Mouse (Mus musculus): ENCODE measurements around the gene AI467606.

GRCm38 (mm10) chr7:127118671-127119445, 27.7 kb downstream of the AI467606 start:
- no peak for TF ChIP-seq POLR2A (IDR thresholded peaks at IDR 0.05; ENCODE audit: borderline replicate concordance, extremely low read depth, low read depth, low read length)
- TF ChIP-seq CTCF (IDR thresholded peaks at IDR 0.05; ENCODE audit: insufficient read depth, low read length) = no peak
